Mouse (Mus musculus): ENCODE measurements around the gene Gm9922. TPM values are rescaled to one million over a fixed set of nuclear protein-coding genes. Genes with fewer than 3 reads are reported as not detected.

Gene Gm9922
- polyA plus RNA-seq, 1 experiment: 0.57 TPM

DNA sequence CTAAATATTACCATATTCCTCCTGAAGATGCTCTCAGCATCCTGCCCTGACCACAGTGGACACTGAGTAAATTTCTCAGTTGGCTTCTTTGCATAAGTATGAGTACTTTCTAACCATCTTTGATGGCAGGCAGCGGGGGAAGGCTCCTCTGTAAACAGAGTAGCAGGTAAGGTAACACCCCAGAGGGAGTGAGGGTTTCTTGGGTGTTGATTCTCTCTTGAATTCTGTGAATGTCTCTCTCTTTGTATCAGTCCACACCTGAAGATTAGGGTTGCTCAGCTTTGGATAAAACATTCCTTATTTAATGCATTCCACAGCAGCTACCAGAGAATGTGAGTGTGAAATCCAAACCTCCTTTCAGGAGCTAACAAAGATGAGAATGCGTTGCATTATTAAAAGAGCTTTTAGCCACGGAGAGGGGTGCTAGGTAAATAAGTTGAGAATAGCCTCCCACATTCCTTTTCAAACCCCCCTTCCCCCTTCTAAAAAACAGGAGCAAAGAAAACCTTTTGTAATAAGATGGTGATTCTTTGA is 34.2 kb upstream of the Gm9922 start:
- TF ChIP-seq POLR2A (IDR thresholded peaks at IDR 0.05; ENCODE audit: low read depth, low read length): no peak
- no peak for TF ChIP-seq CTCF (IDR thresholded peaks at IDR 0.05; ENCODE audit: extremely low read depth, insufficient read length, insufficient replicate concordance, low read depth, low read length)
- 36% methylated on average over 3 of the region's 3 CpGs for WGBS
- no peak overlapping the region for H3K4me3 ChIP-seq (ENCODE audit: low read depth, low read length)
- no peaks in the 10 kb centered on the region for H3K4me1 ChIP-seq (ENCODE audit: control insufficient read depth, insufficient read depth, insufficient read length, low read length)
- H3K36me3 ChIP-seq (ENCODE audit: control insufficient read depth, insufficient read depth, low read length): no peaks in the 10 kb centered on the region
- H3K27ac ChIP-seq (ENCODE audit: insufficient read depth, low read depth, low read length): no peak overlapping the region
- no peaks in the 10 kb centered on the region for H3K27me3 ChIP-seq (ENCODE audit: control insufficient read depth, insufficient read depth, low read length)

- Histone ChIP-seq H3K27ac (ENCODE audit: insufficient read depth, low read depth, low read length) (no peak overlapping the region), H3K27me3 (ENCODE audit: control insufficient read depth, insufficient read depth, low read length) (no peaks in the 10 kb centered on the region), H3K36me3 (ENCODE audit: control insufficient read depth, insufficient read depth, low read length) (no peaks in the 10 kb centered on the region), H3K4me1 (ENCODE audit: control insufficient read depth, insufficient read depth, insufficient read length, low read length) (no peaks in the 10 kb centered on the region), H3K4me3 (ENCODE audit: low read depth, low read length) (no peak overlapping the region)
- 18% methylated on average over 1 of the region's 1 CpGs for WGBS
- TF ChIP-seq CTCF (IDR thresholded peaks at IDR 0.05; ENCODE audit: extremely low read depth, insufficient read length, insufficient replicate concordance, low read depth, low read length) (no peak), POLR2A (IDR thresholded peaks at IDR 0.05; ENCODE audit: low read depth, low read length) (no peak)
Measured at GRCm38 (mm10) chr14:101762267-101762666, 32.7 kb upstream of the Gm9922 start.

DNA sequence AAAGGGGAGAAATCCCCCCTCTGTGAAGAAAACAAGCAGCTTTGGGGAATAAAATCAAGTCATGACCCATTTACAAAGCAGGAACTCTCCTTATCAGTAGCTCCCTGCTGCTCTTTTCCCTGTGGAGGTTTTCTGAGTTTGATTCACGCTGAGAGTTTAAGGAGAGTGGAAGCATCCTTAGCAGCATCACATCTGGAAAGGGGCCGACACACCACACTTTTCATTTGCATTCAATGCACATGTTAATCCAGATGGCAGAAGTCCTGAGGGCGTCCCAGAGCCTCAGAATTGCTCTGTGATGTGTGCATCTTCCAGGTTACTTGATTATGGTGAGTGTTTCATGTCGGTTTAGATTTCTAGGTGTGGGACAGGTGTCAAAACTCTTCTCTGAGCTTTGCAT is 25.8 kb upstream of the Gm9922 start:
- no peaks in the 10 kb centered on the region for H3K36me3 ChIP-seq (ENCODE audit: control insufficient read depth, insufficient read depth, low read length)
- H3K27ac ChIP-seq (ENCODE audit: insufficient read depth, low read depth, low read length): no peak overlapping the region
- TF ChIP-seq CTCF (IDR thresholded peaks at IDR 0.05; ENCODE audit: extremely low read depth, insufficient read length, insufficient replicate concordance, low read depth, low read length) (no peak), POLR2A (IDR thresholded peaks at IDR 0.05; ENCODE audit: low read depth, low read length) (no peak)
- H3K4me1 ChIP-seq (ENCODE audit: control insufficient read depth, insufficient read depth, insufficient read length, low read length): no peaks in the 10 kb centered on the region
- no peak overlapping the region for H3K4me3 ChIP-seq (ENCODE audit: low read depth, low read length)
- WGBS: 53% methylated on average over 4 of the region's 4 CpGs
- H3K27me3 ChIP-seq (ENCODE audit: control insufficient read depth, insufficient read depth, low read length): no peaks in the 10 kb centered on the region

GRCm38 (mm10) chr14:101750910-101751309 is 21.3 kb upstream of the Gm9922 start:
- Histone ChIP-seq H3K36me3 (ENCODE audit: control insufficient read depth, insufficient read depth, low read length) (no peaks in the 10 kb centered on the region), H3K27ac (ENCODE audit: insufficient read depth, low read depth, low read length) (no peak overlapping the region), H3K4me1 (ENCODE audit: control insufficient read depth, insufficient read depth, insufficient read length, low read length) (no peaks in the 10 kb centered on the region), H3K27me3 (ENCODE audit: control insufficient read depth, insufficient read depth, low read length) (no peaks in the 10 kb centered on the region), H3K4me3 (ENCODE audit: low read depth, low read length) (no peak overlapping the region)
- WGBS: 79% methylated on average over 4 of the region's 4 CpGs
- TF ChIP-seq CTCF (IDR thresholded peaks at IDR 0.05; ENCODE audit: extremely low read depth, insufficient read length, insufficient replicate concordance, low read depth, low read length) (no peak), POLR2A (IDR thresholded peaks at IDR 0.05; ENCODE audit: low read depth, low read length) (no peak)

- no peaks in the 10 kb centered on the region for H3K36me3 ChIP-seq (ENCODE audit: control insufficient read depth, insufficient read depth, low read length)
- WGBS: 59% methylated on average over 7 of the region's 7 CpGs
Measured at GRCm38 (mm10) chr14:101748436-101748835, 18.8 kb upstream of the Gm9922 start.

GRCm38 (mm10) chr14:101747811-101748210 is 18.2 kb upstream of the Gm9922 start:
- no peak overlapping the region for H3K4me3 ChIP-seq (ENCODE audit: low read depth, low read length)
- WGBS: 89% methylated on average over 11 of the region's 11 CpGs
- H3K4me1 ChIP-seq (ENCODE audit: control insufficient read depth, insufficient read depth, insufficient read length, low read length): no peaks in the 10 kb centered on the region
- TF ChIP-seq CTCF (IDR thresholded peaks at IDR 0.05; ENCODE audit: extremely low read depth, insufficient read length, insufficient replicate concordance, low read depth, low read length) (no peak), POLR2A (IDR thresholded peaks at IDR 0.05; ENCODE audit: low read depth, low read length) (no peak)
- H3K27me3 ChIP-seq (ENCODE audit: control insufficient read depth, insufficient read depth, low read length): no peaks in the 10 kb centered on the region
- no peaks in the 10 kb centered on the region for H3K36me3 ChIP-seq (ENCODE audit: control insufficient read depth, insufficient read depth, low read length)
- no peak overlapping the region for H3K27ac ChIP-seq (ENCODE audit: insufficient read depth, low read depth, low read length)

More at GRCm38 (mm10) chr14:101748436-101748835, 18.8 kb upstream of the Gm9922 start:
- no peak for TF ChIP-seq POLR2A (IDR thresholded peaks at IDR 0.05; ENCODE audit: low read depth, low read length)
- no peak for TF ChIP-seq CTCF (IDR thresholded peaks at IDR 0.05; ENCODE audit: extremely low read depth, insufficient read length, insufficient replicate concordance, low read depth, low read length)
- no peak overlapping the region for H3K27ac ChIP-seq (ENCODE audit: insufficient read depth, low read depth, low read length)
- H3K4me1 ChIP-seq (ENCODE audit: control insufficient read depth, insufficient read depth, insufficient read length, low read length): no peaks in the 10 kb centered on the region
- H3K27me3 ChIP-seq (ENCODE audit: control insufficient read depth, insufficient read depth, low read length): no peaks in the 10 kb centered on the region
- H3K4me3 ChIP-seq (ENCODE audit: low read depth, low read length): no peak overlapping the region

DNA sequence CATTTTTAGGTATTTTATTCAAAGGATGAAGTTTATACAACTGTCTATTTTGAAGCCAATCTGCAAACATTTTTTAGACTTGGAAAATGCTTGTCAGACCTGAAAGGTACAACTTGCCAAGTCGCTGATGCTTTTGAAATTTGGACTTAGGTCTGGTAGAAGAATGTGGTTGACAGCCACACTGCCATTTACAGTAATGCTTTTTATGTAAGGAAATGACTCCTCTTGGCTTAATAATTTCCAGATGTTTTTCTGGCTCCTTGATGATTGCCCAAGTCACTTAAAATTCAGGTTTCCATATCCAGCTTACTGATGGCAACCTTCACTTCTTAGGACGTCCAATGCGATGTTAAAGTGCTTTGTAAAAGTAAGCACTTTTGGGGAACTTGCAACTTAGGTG is 17.0 kb upstream of the Gm9922 start:
- H3K27ac ChIP-seq (ENCODE audit: insufficient read depth, low read depth, low read length): no peak overlapping the region
- no peaks in the 10 kb centered on the region for H3K27me3 ChIP-seq (ENCODE audit: control insufficient read depth, insufficient read depth, low read length)
- H3K36me3 ChIP-seq (ENCODE audit: control insufficient read depth, insufficient read depth, low read length): no peaks in the 10 kb centered on the region
- no peaks in the 10 kb centered on the region for H3K4me1 ChIP-seq (ENCODE audit: control insufficient read depth, insufficient read depth, insufficient read length, low read length)
- no peak for TF ChIP-seq POLR2A (IDR thresholded peaks at IDR 0.05; ENCODE audit: low read depth, low read length)
- no peak for TF ChIP-seq CTCF (IDR thresholded peaks at IDR 0.05; ENCODE audit: extremely low read depth, insufficient read length, insufficient replicate concordance, low read depth, low read length)
- H3K4me3 ChIP-seq (ENCODE audit: low read depth, low read length): no peak overlapping the region
- 82% methylated on average over 3 of the region's 3 CpGs for WGBS
